Mouse (Mus musculus): ENCODE measurements at regions not wholly inside any gene's neighbourhood (a gene's known extent, or its start where the extent isn't known, plus 50 kb on each side); places are given as distances from the start of the nearest gene placed in this dataset.

GRCm38 (mm10) chr4:93552489-93553160, 217.3 kb upstream of the Tusc1 start:
- no peak for ATAC-seq (ENCODE audit: low read depth)
- no peaks in the 10 kb centered on the region for H3K4me1 ChIP-seq (ENCODE audit: control insufficient read depth, insufficient read depth, low read length)
- no peaks in the 10 kb centered on the region for H3K27me3 ChIP-seq (ENCODE audit: control insufficient read depth, insufficient read depth, low read length)
- H3K36me3 ChIP-seq (ENCODE audit: control insufficient read depth, insufficient read depth, low read length), result no peaks in the 10 kb centered on the region
- H3K4me2 ChIP-seq (ENCODE audit: low read depth, low read length), result no peak overlapping the region
- no peak overlapping the region for H3K4me3 ChIP-seq (ENCODE audit: low read depth, low read length)
- H3K9ac ChIP-seq (replicated peaks; ENCODE audit: low read depth, low read length), result no peak overlapping the region
- WGBS, result 69% methylated on average over 4 of the region's 4 CpGs
- no peaks in the 10 kb centered on the region for H3K9me3 ChIP-seq (ENCODE audit: control insufficient read depth, low read length)
- H3K27ac ChIP-seq (ENCODE audit: low read depth, low read length), result no peak overlapping the region

GRCm38 (mm10) chr4:93551086-93551485, 215.8 kb upstream of the Tusc1 start:
- H3K27ac ChIP-seq (ENCODE audit: low read depth, low read length), result no peak overlapping the region
- H3K36me3 ChIP-seq (ENCODE audit: control insufficient read depth, insufficient read depth, low read length), result no peaks in the 10 kb centered on the region

GRCm38 (mm10) chr4:93540588-93540987, 205.3 kb upstream of the Tusc1 start:
- WGBS, result 11% methylated on average over 4 of the region's 4 CpGs
- H3K9me3 ChIP-seq (ENCODE audit: control insufficient read depth, low read length), result 0 out of 2 replicates have a peak, but pooled peaks cover 3% of the 10 kb centered on the region
- no peak overlapping the region for H3K4me2 ChIP-seq (ENCODE audit: low read depth, low read length)
- H3K27me3 ChIP-seq (ENCODE audit: control insufficient read depth, insufficient read depth, low read length), result no peaks in the 10 kb centered on the region
- H3K27ac ChIP-seq (ENCODE audit: low read depth, low read length), result no peak overlapping the region
- no peaks in the 10 kb centered on the region for H3K4me1 ChIP-seq (ENCODE audit: control insufficient read depth, insufficient read depth, low read length)
- no peak overlapping the region for H3K9ac ChIP-seq (replicated peaks; ENCODE audit: low read depth, low read length)
- no peaks in the 10 kb centered on the region for H3K36me3 ChIP-seq (ENCODE audit: control insufficient read depth, insufficient read depth, low read length)
- H3K4me3 ChIP-seq (ENCODE audit: low read depth, low read length), result no peak overlapping the region
- ATAC-seq (ENCODE audit: low read depth), result peak; percentile 86

More at GRCm38 (mm10) chr4:93551086-93551485, 215.8 kb upstream of the Tusc1 start:
- no peaks in the 10 kb centered on the region for H3K27me3 ChIP-seq (ENCODE audit: control insufficient read depth, insufficient read depth, low read length)
- no peak overlapping the region for H3K4me2 ChIP-seq (ENCODE audit: low read depth, low read length)
- no peak overlapping the region for H3K4me3 ChIP-seq (ENCODE audit: low read depth, low read length)
- peak; percentile 46; the same call in 1 of the 2 replicates for ATAC-seq (ENCODE audit: low read depth)
- no peak overlapping the region for H3K9ac ChIP-seq (replicated peaks; ENCODE audit: low read depth, low read length)
- no peaks in the 10 kb centered on the region for H3K4me1 ChIP-seq (ENCODE audit: control insufficient read depth, insufficient read depth, low read length)
- H3K9me3 ChIP-seq (ENCODE audit: control insufficient read depth, low read length), result no peaks in the 10 kb centered on the region

- no peak for ATAC-seq (ENCODE audit: low read depth)
- Histone ChIP-seq H3K4me1 (ENCODE audit: control insufficient read depth, insufficient read depth, low read length) (no peaks in the 10 kb centered on the region), H3K27ac (ENCODE audit: low read depth, low read length) (no peak overlapping the region), H3K4me2 (ENCODE audit: low read depth, low read length) (no peak overlapping the region), H3K27me3 (ENCODE audit: control insufficient read depth, insufficient read depth, low read length) (no peaks in the 10 kb centered on the region), H3K36me3 (ENCODE audit: control insufficient read depth, insufficient read depth, low read length) (no peaks in the 10 kb centered on the region), H3K9me3 (ENCODE audit: control insufficient read depth, low read length) (no peaks in the 10 kb centered on the region), H3K4me3 (ENCODE audit: low read depth, low read length) (no peak overlapping the region), H3K9ac (replicated peaks; ENCODE audit: low read depth, low read length) (no peak overlapping the region)
- 82% methylated on average over 2 of the region's 2 CpGs for WGBS
Measured at GRCm38 (mm10) chr4:93527382-93527781, 192.1 kb upstream of the Tusc1 start.

- 89% methylated on average over 5 of the region's 5 CpGs for WGBS
Measured at GRCm38 (mm10) chr4:93520454-93521100, 185.3 kb upstream of the Tusc1 start.

GRCm38 (mm10) chr4:93518925-93519324, 183.6 kb upstream of the Tusc1 start:
- Histone ChIP-seq H3K9me3 (ENCODE audit: control insufficient read depth, low read length) (no peaks in the 10 kb centered on the region), H3K9ac (replicated peaks; ENCODE audit: low read depth, low read length) (no peak overlapping the region), H3K4me1 (ENCODE audit: control insufficient read depth, insufficient read depth, low read length) (no peaks in the 10 kb centered on the region), H3K4me2 (ENCODE audit: low read depth, low read length) (no peak overlapping the region), H3K4me3 (ENCODE audit: low read depth, low read length) (no peak overlapping the region), H3K27me3 (ENCODE audit: control insufficient read depth, insufficient read depth, low read length) (no peaks in the 10 kb centered on the region), H3K27ac (ENCODE audit: low read depth, low read length) (no peak overlapping the region), H3K36me3 (ENCODE audit: control insufficient read depth, insufficient read depth, low read length) (no peaks in the 10 kb centered on the region)
- WGBS, result 88% methylated on average over 5 of the region's 5 CpGs
- no peak for ATAC-seq (ENCODE audit: low read depth)

More at GRCm38 (mm10) chr4:93520454-93521100, 185.3 kb upstream of the Tusc1 start:
- Histone ChIP-seq H3K36me3 (ENCODE audit: control insufficient read depth, insufficient read depth, low read length) (no peaks in the 10 kb centered on the region), H3K4me1 (ENCODE audit: control insufficient read depth, insufficient read depth, low read length) (no peaks in the 10 kb centered on the region), H3K27me3 (ENCODE audit: control insufficient read depth, insufficient read depth, low read length) (no peaks in the 10 kb centered on the region), H3K4me3 (ENCODE audit: low read depth, low read length) (no peak overlapping the region), H3K9me3 (ENCODE audit: control insufficient read depth, low read length) (no peaks in the 10 kb centered on the region), H3K9ac (replicated peaks; ENCODE audit: low read depth, low read length) (no peak overlapping the region), H3K4me2 (ENCODE audit: low read depth, low read length) (no peak overlapping the region), H3K27ac (ENCODE audit: low read depth, low read length) (no peak overlapping the region)
- no peak for ATAC-seq (ENCODE audit: low read depth)

GRCm38 (mm10) chr4:93510771-93511170, 175.5 kb upstream of the Tusc1 start:
- WGBS, result 33% methylated on average over 1 of the region's 1 CpGs
- H3K9me3 ChIP-seq (ENCODE audit: control insufficient read depth, low read length), result no peaks in the 10 kb centered on the region
- no peak overlapping the region for H3K4me2 ChIP-seq (ENCODE audit: low read depth, low read length)
- no peaks in the 10 kb centered on the region for H3K27me3 ChIP-seq (ENCODE audit: control insufficient read depth, insufficient read depth, low read length)
- no peak overlapping the region for H3K4me3 ChIP-seq (ENCODE audit: low read depth, low read length)
- H3K9ac ChIP-seq (replicated peaks; ENCODE audit: low read depth, low read length), result no peak overlapping the region
- H3K4me1 ChIP-seq (ENCODE audit: control insufficient read depth, insufficient read depth, low read length), result no peaks in the 10 kb centered on the region
- no peak overlapping the region for H3K27ac ChIP-seq (ENCODE audit: low read depth, low read length)
- H3K36me3 ChIP-seq (ENCODE audit: control insufficient read depth, insufficient read depth, low read length), result no peaks in the 10 kb centered on the region
- ATAC-seq (ENCODE audit: low read depth), result no peak

GRCm38 (mm10) chr4:93496871-93497270, 161.6 kb upstream of the Tusc1 start:
- Histone ChIP-seq H3K27ac (ENCODE audit: low read depth, low read length) (no peak overlapping the region), H3K9ac (replicated peaks; ENCODE audit: low read depth, low read length) (no peak overlapping the region), H3K4me2 (ENCODE audit: low read depth, low read length) (no peak overlapping the region), H3K4me1 (ENCODE audit: control insufficient read depth, insufficient read depth, low read length) (no peaks in the 10 kb centered on the region), H3K9me3 (ENCODE audit: control insufficient read depth, low read length) (no peaks in the 10 kb centered on the region), H3K4me3 (ENCODE audit: low read depth, low read length) (no peak overlapping the region), H3K36me3 (ENCODE audit: control insufficient read depth, insufficient read depth, low read length) (no peaks in the 10 kb centered on the region), H3K27me3 (ENCODE audit: control insufficient read depth, insufficient read depth, low read length) (no peaks in the 10 kb centered on the region)
- ATAC-seq (ENCODE audit: low read depth), result no peak
- 74% methylated on average over 2 of the region's 2 CpGs for WGBS

GRCm38 (mm10) chr4:93494319-93494718, 159.0 kb upstream of the Tusc1 start:
- Histone ChIP-seq H3K9ac (replicated peaks; ENCODE audit: low read depth, low read length) (no peak overlapping the region), H3K36me3 (ENCODE audit: control insufficient read depth, insufficient read depth, low read length) (no peaks in the 10 kb centered on the region), H3K27ac (ENCODE audit: low read depth, low read length) (no peak overlapping the region), H3K27me3 (ENCODE audit: control insufficient read depth, insufficient read depth, low read length) (no peaks in the 10 kb centered on the region), H3K4me1 (ENCODE audit: control insufficient read depth, insufficient read depth, low read length) (no peaks in the 10 kb centered on the region), H3K4me2 (ENCODE audit: low read depth, low read length) (no peak overlapping the region), H3K4me3 (ENCODE audit: low read depth, low read length) (no peak overlapping the region), H3K9me3 (ENCODE audit: control insufficient read depth, low read length) (no peaks in the 10 kb centered on the region)
- WGBS, result 91% methylated on average over 4 of the region's 4 CpGs
- ATAC-seq (ENCODE audit: low read depth), result no peak
